Mouse (Mus musculus) CH12.LX (cell line): ENCODE data around the gene Rundc3b. TPM values are rescaled to one million over a fixed set of nuclear protein-coding genes. Genes with fewer than 3 reads are reported as not detected.

Experiments
- DNase-seq: peaks from one replicate; pipeline ENCODE4 v3.0.0-alpha.2; 2013; ENCODE audit errors: extremely low read depth
- H3K27ac ChIP-seq: 2 replicates; pipeline ENCODE4 v1.5.1; 2012; ENCODE audit warnings: low read depth, mild to moderate bottlenecking, control low read depth, moderate library complexity; ENCODE audit not compliant: insufficient read depth
- H3K27me3 ChIP-seq: replicated peaks from 2 replicates; pipeline ENCODE3; 2012; ENCODE audit warnings: inconsistent platforms
- H3K36me3 ChIP-seq, 2 experiments: replicated peaks in 1 of 2; 2 replicates each; pipeline versions ENCODE3 to v1.6.1; 2012; ENCODE audit warnings: inconsistent platforms in 1 of 2, low read length in 1 of 2, mild to moderate bottlenecking in 1 of 2, mixed read lengths in 1 of 2, moderate library complexity in 1 of 2; ENCODE audit not compliant: control insufficient read depth in 1 of 2, insufficient read depth in 1 of 2
- H3K4me1 ChIP-seq, 2 experiments: 2 replicates each; pipeline ENCODE4 v1.6.1; 2012; ENCODE audit warnings: inconsistent platforms in 1 of 2, moderate library complexity in 1 of 2; ENCODE audit not compliant: insufficient read depth in 2 of 2, control insufficient read depth in 1 of 2
- H3K4me2 ChIP-seq: 2 replicates; pipeline ENCODE4 v1.6.1; 2012; ENCODE audit warnings: low read depth, mild to moderate bottlenecking, control low read depth; ENCODE audit not compliant: poor library complexity, insufficient read depth, severe bottlenecking
- H3K4me3 ChIP-seq, 3 experiments: fragments of 150-350 bp in 1 of 3; sonication (generic) in 1 of 3; replicated peaks in 1 of 3; 2 replicates each; pipeline versions ENCODE3 to v1.5.1; 2011 to 2012; ENCODE audit warnings: low read depth in 2 of 3, low read length in 2 of 3, mild to moderate bottlenecking in 2 of 3, moderate library complexity in 2 of 3, control low read depth in 1 of 3, improper control_type of control experiment in 1 of 3, inconsistent platforms in 1 of 3, mixed read lengths in 1 of 3; ENCODE audit not compliant: poor library complexity in 1 of 3
- H3K79me2 ChIP-seq: replicated peaks from 2 replicates; pipeline ENCODE4 v1.6.1; 2012; ENCODE audit warnings: mild to moderate bottlenecking, moderate library complexity; ENCODE audit not compliant: control insufficient read depth, poor library complexity, insufficient read depth, severe bottlenecking; ENCODE audit errors: extremely low read depth
- H3K9ac ChIP-seq: 2 replicates; pipeline ENCODE4 v1.6.1; 2012; ENCODE audit warnings: low read depth, mild to moderate bottlenecking, control low read depth, moderate library complexity; ENCODE audit not compliant: insufficient read depth
- H3K9me3 ChIP-seq: replicated peaks from 2 replicates; pipeline ENCODE3; 2012; ENCODE audit warnings: low read length, inconsistent platforms, mixed read lengths
- CHD1 ChIP-seq: IDR thresholded peaks from 2 replicates; pipeline ENCODE4 v1.6.1; 2012; ENCODE audit warnings: low read depth, low read length, improper control_type of control experiment, inconsistent platforms
- CHD2 ChIP-seq: IDR thresholded peaks from 2 replicates; pipeline ENCODE4 v1.6.1; 2011; ENCODE audit warnings: low read length, improper control_type of control experiment
- EP300 ChIP-seq: IDR thresholded peaks from 2 replicates; pipeline ENCODE4 v1.6.1; 2011; ENCODE audit warnings: low read length, improper control_type of control experiment
- ETS1 ChIP-seq: conservative IDR thresholded peaks from 2 replicates; pipeline ENCODE4 v1.6.1; 2012; ENCODE audit warnings: low read depth, mild to moderate bottlenecking, inconsistent platforms, low read length, improper control_type of control experiment, moderate library complexity
- HCFC1 ChIP-seq: IDR thresholded peaks from 2 replicates; pipeline ENCODE4 v1.6.1; 2012; ENCODE audit warnings: low read depth, mild to moderate bottlenecking, inconsistent platforms, low read length, improper control_type of control experiment
- IRF4 ChIP-seq: IDR thresholded peaks from 2 replicates; pipeline ENCODE4 v1.6.1; 2014; ENCODE audit warnings: low read depth, mild to moderate bottlenecking, inconsistent platforms, low read length, improper control_type of control experiment
- KAT2A ChIP-seq: IDR thresholded peaks from 2 replicates; pipeline ENCODE4 v1.6.1; 2012; ENCODE audit warnings: low read length, improper control_type of control experiment, inconsistent platforms; ENCODE audit not compliant: insufficient replicate concordance
- MAX ChIP-seq: IDR thresholded peaks from 2 replicates; pipeline ENCODE4 v1.6.1; 2011; ENCODE audit warnings: low read length, improper control_type of control experiment
- MAZ ChIP-seq: IDR thresholded peaks from 2 replicates; pipeline ENCODE4 v1.6.1; 2012; ENCODE audit warnings: low read depth, mild to moderate bottlenecking, inconsistent platforms, low read length, improper control_type of control experiment, moderate library complexity
- MEF2A ChIP-seq: IDR thresholded peaks from 2 replicates; pipeline ENCODE4 v1.6.1; 2014; ENCODE audit warnings: low read depth, mild to moderate bottlenecking, inconsistent platforms, low read length, improper control_type of control experiment, borderline replicate concordance
- MXI1 ChIP-seq: IDR thresholded peaks from 2 replicates; pipeline ENCODE4 v1.6.1; 2011; ENCODE audit warnings: mild to moderate bottlenecking, low read depth, low read length, improper control_type of control experiment
- MYC ChIP-seq: IDR thresholded peaks from 2 replicates; pipeline ENCODE4 v1.6.1; 2011; ENCODE audit warnings: low read depth, mild to moderate bottlenecking, improper control_type of control experiment, low read length
- NELFE ChIP-seq: IDR thresholded peaks from 2 replicates; pipeline ENCODE4 v1.6.1; 2011; ENCODE audit warnings: low read depth, low read length, improper control_type of control experiment
- NRF1 ChIP-seq: IDR thresholded peaks from 2 replicates; pipeline ENCODE4 v1.6.1; 2014; ENCODE audit warnings: low read depth, mild to moderate bottlenecking, inconsistent platforms, low read length, improper control_type of control experiment, moderate library complexity
- PAX5 ChIP-seq: IDR thresholded peaks from 2 replicates; pipeline ENCODE4 v1.6.1; 2012; ENCODE audit warnings: low read length, inconsistent platforms, mixed read lengths
- POLR2A ChIP-seq: IDR thresholded peaks from 2 replicates; pipeline ENCODE4 v1.6.1; 2011; ENCODE audit warnings: low read depth, mild to moderate bottlenecking, improper control_type of control experiment, low read length
- RAD21 ChIP-seq: IDR thresholded peaks from 2 replicates; pipeline ENCODE4 v1.6.1; 2011; ENCODE audit warnings: low read depth, mild to moderate bottlenecking, low read length, improper control_type of control experiment, moderate library complexity
- RCOR1 ChIP-seq: conservative IDR thresholded peaks from 2 replicates; pipeline ENCODE4 v1.6.1; 2012; ENCODE audit warnings: low read depth, mild to moderate bottlenecking, inconsistent platforms, low read length, improper control_type of control experiment
- TBP ChIP-seq: conservative IDR thresholded peaks from 2 replicates; pipeline ENCODE4 v1.6.1; 2011; ENCODE audit warnings: low read depth, low read length, improper control_type of control experiment
- TCF12 ChIP-seq: IDR thresholded peaks from 2 replicates; pipeline ENCODE4 v1.6.1; 2014; ENCODE audit warnings: low read depth, mild to moderate bottlenecking, inconsistent platforms, low read length, improper control_type of control experiment
- UBTF ChIP-seq: IDR thresholded peaks from 2 replicates; pipeline ENCODE4 v1.6.1; 2012; ENCODE audit warnings: low read depth, mild to moderate bottlenecking, inconsistent platforms, low read length, improper control_type of control experiment, moderate library complexity
- USF1 ChIP-seq: IDR thresholded peaks from 2 replicates; pipeline ENCODE4 v1.6.1; 2014; ENCODE audit warnings: low read depth, mild to moderate bottlenecking, inconsistent platforms, low read length, improper control_type of control experiment
- ZC3H11A ChIP-seq: IDR thresholded peaks from 2 replicates; pipeline ENCODE4 v1.6.1; 2012; ENCODE audit warnings: low read depth, mild to moderate bottlenecking, inconsistent platforms, low read length, improper control_type of control experiment
- ZKSCAN1 ChIP-seq: IDR thresholded peaks from 2 replicates; pipeline ENCODE4 v1.6.1; 2012; ENCODE audit warnings: low read depth, inconsistent platforms, low read length, improper control_type of control experiment, borderline replicate concordance
- dilution Hi-C: fragments of 300-500 bp; cut with MboI; formaldehyde crosslinking; loops from 2 replicates; pipeline ENCODE4 v1.14.3; 2020; ENCODE audit warnings: low sequenced_read_pairs; ENCODE audit not compliant: extremely low pct_unique_long_range_greater_than_20kb, extremely low pct_ligation_motif_present
- in situ Hi-C: fragments of 300-500 bp; cut with MboI; formaldehyde crosslinking; loops from 3 replicates; pipeline ENCODE4 v1.14.3; 2019; ENCODE audit warnings: low sequenced_read_pairs, low pct_ligation_motif_present, low pct_unique_long_range_greater_than_20kb, mixed read lengths
- polyA plus RNA-seq: library from polyadenylated mRNA; unstranded; fragments of >175 nt; gene quantifications from 2 replicates; pipeline ENCODE4 v1.2.1, GENCODE M21; 2012; ENCODE audit warnings: low read depth; ENCODE audit not compliant: insufficient read length
- total RNA-seq, 2 experiments: library from RNA; depleted of rRNA; stranded (reverse); fragments of 300-350 nt in 1 of 2; fragments of >200 nt in 1 of 2; gene quantifications; 2 replicates each; pipeline ENCODE4 v1.2.3; 2012 to 2014

Gene Rundc3b
- total and polyA plus RNA-seq, 3 experiments = 0.07 to 0.13 (median 0.09) TPM

DNA sequence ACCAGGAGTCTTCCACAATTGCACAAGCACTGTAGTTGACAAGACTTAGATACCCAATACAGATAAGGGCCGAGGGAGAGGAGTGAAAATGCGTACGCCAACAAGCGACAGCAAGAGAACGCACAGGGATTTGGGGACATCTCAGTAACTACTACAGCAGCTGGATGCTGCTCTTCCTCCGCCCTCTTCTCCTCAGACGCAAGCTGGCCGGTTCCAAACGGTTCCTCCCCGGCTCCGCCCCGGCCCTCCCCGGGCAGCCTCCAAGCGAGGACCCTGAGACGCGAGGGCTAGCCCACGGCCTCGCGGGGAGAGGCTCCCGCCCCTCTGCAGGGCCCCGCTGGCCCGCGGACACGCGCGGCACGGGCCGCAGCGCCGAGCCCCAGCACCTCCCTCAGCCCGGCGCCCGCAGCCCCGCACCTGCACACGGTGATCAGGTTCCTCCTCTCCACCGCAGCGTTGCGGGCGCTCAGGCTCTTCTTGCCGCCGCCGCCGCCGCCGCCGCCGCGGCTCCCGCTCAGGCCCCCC lies 619 bp downstream of the Rundc3b start:
- Histone ChIP-seq H3K4me2 (peak overlapping the region; percentile 58), H3K9me3 (peaks cover 7% of the 10 kb centered on the region), H3K27ac (no peak overlapping the region), H3K4me3 (peak overlapping the region in 1 of 3 experiments; percentile 72), H3K27me3 (no peaks in the 10 kb centered on the region), H3K79me2 (no peaks in the 10 kb centered on the region), H3K9ac (no peak overlapping the region; the same call in 1 of the 2 replicates), H3K36me3 (no peaks in the 10 kb centered on the region), H3K4me1 (no peaks in the 10 kb centered on the region)
- DNase-seq = no peak
- dilution Hi-C loops (no loop called here), in situ Hi-C loops (no loop called here)
- TF ChIP-seq NRF1 = no peak
- TF ChIP-seq UBTF = 0 out of 2 replicates have a peak, but pooled peaks have one; percentile 40

DNA sequence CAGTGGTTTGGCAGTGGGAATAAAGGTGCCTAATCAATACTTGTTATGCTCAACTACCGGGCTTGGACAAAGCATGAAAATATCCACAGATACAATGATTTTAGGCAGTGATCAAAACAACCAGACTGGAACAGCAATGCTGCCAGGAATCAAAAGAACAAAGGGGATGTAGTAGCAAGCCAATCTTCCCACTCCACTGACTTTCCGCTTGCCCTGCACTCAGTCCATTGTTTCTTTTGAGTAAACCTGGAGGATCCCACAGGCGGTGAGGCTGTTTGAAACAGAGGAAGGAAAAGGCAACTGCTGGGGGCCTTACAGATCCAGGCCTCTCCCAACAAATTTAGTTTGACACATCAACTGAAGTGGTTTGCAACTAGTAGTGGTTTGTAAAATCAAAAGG lies 51.6 kb downstream of the Rundc3b start:
- TF ChIP-seq MAX (no peak), IRF4 (no peak), NRF1 (no peak), ZKSCAN1 (no peak), RCOR1 (no peak), NELFE (no peak), TCF12 (no peak), ETS1 (no peak), CHD1 (no peak), RAD21 (no peak)
- in situ Hi-C loops = no loop called here
- Histone ChIP-seq H3K9ac (no peak overlapping the region), H3K27me3 (no peaks in the 10 kb centered on the region), H3K27ac (no peak overlapping the region), H3K9me3 (no peaks in the 10 kb centered on the region), H3K4me2 (no peak overlapping the region), H3K79me2 (no peaks in the 10 kb centered on the region), H3K36me3 (no peaks in the 10 kb centered on the region), H3K4me3 (no peak overlapping the region), H3K4me1 (no peaks in the 10 kb centered on the region)
- dilution Hi-C loops = no loop called here
- no peak for DNase-seq

DNA sequence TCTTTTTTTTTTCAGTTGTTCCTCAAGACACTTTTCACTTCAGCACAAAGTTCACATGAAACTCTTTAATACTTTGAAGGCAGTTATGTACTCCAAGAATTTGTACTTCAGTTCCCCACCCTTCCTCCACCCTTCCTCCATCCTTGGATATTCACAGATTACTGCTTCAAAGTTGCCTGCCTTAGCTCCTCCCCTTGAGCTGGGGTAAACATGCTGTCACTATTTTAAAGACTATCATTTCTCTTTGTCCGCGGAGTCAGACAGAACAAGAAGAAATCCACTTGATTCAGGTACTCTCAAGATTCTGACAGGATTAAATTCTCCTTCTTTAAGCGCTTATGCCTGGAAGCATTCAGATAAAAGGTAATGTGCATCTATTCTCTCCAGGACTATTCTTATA lies 55.9 kb downstream of the Rundc3b start:
- dilution Hi-C loops = no loop called here
- H3K4me3 ChIP-seq = no peak overlapping the region
- no peaks in the 10 kb centered on the region for H3K36me3 ChIP-seq
- no peaks in the 10 kb centered on the region for H3K9me3 ChIP-seq
- H3K27me3 ChIP-seq = no peaks in the 10 kb centered on the region
- no peaks in the 10 kb centered on the region for H3K4me1 ChIP-seq
- in situ Hi-C loops = no loop called here
- no peak for TF ChIP-seq CHD2
- TF ChIP-seq KAT2A = no peak
- TF ChIP-seq MXI1 = no peak
- no peak for TF ChIP-seq TBP
- no peak for TF ChIP-seq ZC3H11A
- no peak for TF ChIP-seq MAZ
- TF ChIP-seq EP300 = no peak
- TF ChIP-seq POLR2A = no peak
- TF ChIP-seq CHD1 = no peak
- no peak for TF ChIP-seq MEF2A
- TF ChIP-seq MYC = no peak
- TF ChIP-seq HCFC1 = no peak
- TF ChIP-seq USF1 = no peak
- TF ChIP-seq PAX5 = no peak
- no peak overlapping the region for H3K9ac ChIP-seq
- DNase-seq = no peak
- no peak overlapping the region for H3K4me2 ChIP-seq
- no peaks in the 10 kb centered on the region for H3K79me2 ChIP-seq
- H3K27ac ChIP-seq = no peak overlapping the region
